In genomic region chr2:122367181-122367580, GRCm38 (mm10) we compare ENCODE assay signal across 8 mouse cellular contexts. TPM values are rescaled to one million over a fixed set of nuclear protein-coding genes. Genes with fewer than 3 reads are reported as not detected.
DNase-seq lines count a peak whose midpoint lies in the region; ATAC-seq lines count a peak whose summit lies in the region.
"Had no signal": no experiment of that assay in that cellular context is flagged by ENCODE, and none has a peak within 500 bp of the region (broad histone marks: within the 10 kb centered on the region; RNA-seq: fewer than 3 reads in every experiment).

No protein-coding gene starts in this region.

- H3K27ac ChIP-seq in embryonic facial prominence, embryonic 12.5 days, result 0 out of 2 replicates have a peak overlapping the region, but pooled peaks have one; percentile 46
- no peak overlapping the region for H3K27ac ChIP-seq in limb, embryonic 11.5 days (replicated peaks; ENCODE audit: low read depth, low read length)

- H3K36me3 ChIP-seq in embryonic facial prominence, embryonic 12.5 days, result peaks cover 6% of the 10 kb centered on the region; the same call in 1 of the 2 replicates
- H3K36me3 ChIP-seq in limb, embryonic 11.5 days (ENCODE audit: control insufficient read depth, insufficient read depth, low read length), result peaks cover 6% of the 10 kb centered on the region; the same call in 1 of the 2 replicates

- H3K4me1 ChIP-seq in embryonic facial prominence, embryonic 12.5 days, result peaks cover 29% of the 10 kb centered on the region
- peaks cover 24% of the 10 kb centered on the region for H3K4me1 ChIP-seq in limb, embryonic 11.5 days (ENCODE audit: control insufficient read depth, insufficient read depth, low read length)

- DNase-seq in retina, embryonic 14.5 days (ENCODE audit: low spot score), result peak; percentile 16
- no peak for DNase-seq in retina, postnatal 1 day
- DNase-seq in limb, embryonic 11.5 days (ENCODE audit: low spot score), result no peak
- DNase-seq in urinary bladder, postnatal 10 days (ENCODE audit: low spot score), result no peak
- no peak for DNase-seq in urinary bladder, postnatal 14 days (ENCODE audit: low spot score)
- no peak for DNase-seq in adrenal gland, adult 18-20 months (ENCODE audit: low spot score in 2 of 2)

- peak overlapping the region; percentile 94 for H3K4me3 ChIP-seq in embryonic facial prominence, embryonic 12.5 days
- H3K4me3 ChIP-seq in limb, embryonic 11.5 days (ENCODE audit: low read depth, low read length), result peak overlapping the region; percentile 96

- peak overlapping the region; percentile 90; the same call in 1 of the 2 replicates for H3K9ac ChIP-seq in embryonic facial prominence, embryonic 12.5 days
- no peak overlapping the region for H3K9ac ChIP-seq in limb, embryonic 11.5 days (ENCODE audit: low read length)

- no peak for ATAC-seq in embryonic facial prominence, embryonic 12.5 days (ENCODE audit: insufficient number of reproducible peaks, insufficient read depth, low FRiP score, low TSS enrichment)
- no peak for ATAC-seq in limb, embryonic 11.5 days (ENCODE audit: insufficient number of reproducible peaks, low FRiP score, low TSS enrichment, low read depth)

- WGBS in embryonic facial prominence, embryonic 12.5 days, result 29% methylated on average over 4 of the region's 4 CpGs
- WGBS in limb, embryonic 11.5 days, result 10% methylated on average over 4 of the region's 4 CpGs

- no peaks in the 10 kb centered on the region for H3K9me3 ChIP-seq in embryonic facial prominence, embryonic 12.5 days
- no peaks in the 10 kb centered on the region for H3K9me3 ChIP-seq in limb, embryonic 11.5 days (ENCODE audit: control insufficient read depth, low read length)

- H3K4me2 ChIP-seq in embryonic facial prominence, embryonic 12.5 days (replicated peaks), result peak overlapping the region; percentile 81
- H3K4me2 ChIP-seq in limb, embryonic 11.5 days (ENCODE audit: low read depth, severe bottlenecking), result peak overlapping the region; percentile 74

- no peaks in the 10 kb centered on the region for H3K27me3 ChIP-seq in embryonic facial prominence, embryonic 12.5 days
- no peaks in the 10 kb centered on the region for H3K27me3 ChIP-seq in limb, embryonic 11.5 days (ENCODE audit: control insufficient read depth, insufficient read depth, low read length)

RNA-seq across cellular contexts. Expression of gene Shf, which starts 1.8 kb away (rescaled TPM):
- polyA plus RNA-seq in embryonic facial prominence, embryonic 12.5 days (2016; fragmentation: Nextera tagmentation; extraction: Ambion mirVana), result 6.5 and 6.9 TPM in 2 replicates
- polyA plus RNA-seq in limb, embryonic 11.5 days (2014; fragmentation: Nextera tagmentation; extraction: Ambion mirVana), result 6.2 and 7.9 TPM in 2 replicates
- 10 to 100 TPM in 1 of 2 experiments, 1 to 10 TPM in 1; 6.4 to 10.4 TPM for total RNA-seq in adrenal gland, adult 18-20 months (2021)

RNA-seq across cellular contexts. Expression of gene Duox1, which starts 51.7 kb away (rescaled TPM):
- polyA plus RNA-seq in embryonic facial prominence, embryonic 12.5 days (2016; fragmentation: Nextera tagmentation; extraction: Ambion mirVana), result 0.24 and 0.32 TPM in 2 replicates
- polyA plus RNA-seq in limb, embryonic 11.5 days (2014; fragmentation: Nextera tagmentation; extraction: Ambion mirVana), result 0.04 and 0.13 TPM in 2 replicates
- under 1 TPM in 1 of 2 experiments, not detected in 1; 0.07 TPM for total RNA-seq in adrenal gland, adult 18-20 months (2021)

RNA-seq across cellular contexts. Expression of gene Duoxa1, which starts 53.7 kb away (rescaled TPM):
- polyA plus RNA-seq in embryonic facial prominence, embryonic 12.5 days (2016; fragmentation: Nextera tagmentation; extraction: Ambion mirVana), result 0.55 and 0.70 TPM in 2 replicates
- polyA plus RNA-seq in limb, embryonic 11.5 days (2014; fragmentation: Nextera tagmentation; extraction: Ambion mirVana), result 0.72 and 1.0 TPM in 2 replicates
- not detected for total RNA-seq in adrenal gland, adult 18-20 months (2021)
- total RNA-seq: left cerebral cortex, postnatal 25 days had no signal

RNA-seq across cellular contexts. Expression of gene Slc28a2, which starts 59.1 kb away (rescaled TPM):
- polyA plus RNA-seq in embryonic facial prominence, embryonic 12.5 days (2016; fragmentation: Nextera tagmentation; extraction: Ambion mirVana), result 0.12 TPM in 1 of 2 replicates, not detected in the other
- polyA plus RNA-seq in limb, embryonic 11.5 days (2014; fragmentation: Nextera tagmentation; extraction: Ambion mirVana), result not detected in 2 replicates
- total RNA-seq in adrenal gland, adult 18-20 months (2021), result 1 to 10 TPM; 1.2 to 7.1 TPM
- total RNA-seq: left cerebral cortex, postnatal 25 days had no signal
